Mouse (Mus musculus): ENCODE measurements around the gene Armcx5. TPM values are rescaled to one million over a fixed set of nuclear protein-coding genes. Genes with fewer than 3 reads are reported as not detected.
"Not testable (repeated sequence)": the region's sequence is repeated elsewhere in the genome, so short reads cannot be mapped to it uniquely, and the experiment has no call there.

Armcx5 gene
- 9.0 and 9.3 TPM in 2 replicates for polyA plus RNA-seq (2016; fragmentation: Nextera tagmentation; extraction: Ambion mirVana)

DNA sequence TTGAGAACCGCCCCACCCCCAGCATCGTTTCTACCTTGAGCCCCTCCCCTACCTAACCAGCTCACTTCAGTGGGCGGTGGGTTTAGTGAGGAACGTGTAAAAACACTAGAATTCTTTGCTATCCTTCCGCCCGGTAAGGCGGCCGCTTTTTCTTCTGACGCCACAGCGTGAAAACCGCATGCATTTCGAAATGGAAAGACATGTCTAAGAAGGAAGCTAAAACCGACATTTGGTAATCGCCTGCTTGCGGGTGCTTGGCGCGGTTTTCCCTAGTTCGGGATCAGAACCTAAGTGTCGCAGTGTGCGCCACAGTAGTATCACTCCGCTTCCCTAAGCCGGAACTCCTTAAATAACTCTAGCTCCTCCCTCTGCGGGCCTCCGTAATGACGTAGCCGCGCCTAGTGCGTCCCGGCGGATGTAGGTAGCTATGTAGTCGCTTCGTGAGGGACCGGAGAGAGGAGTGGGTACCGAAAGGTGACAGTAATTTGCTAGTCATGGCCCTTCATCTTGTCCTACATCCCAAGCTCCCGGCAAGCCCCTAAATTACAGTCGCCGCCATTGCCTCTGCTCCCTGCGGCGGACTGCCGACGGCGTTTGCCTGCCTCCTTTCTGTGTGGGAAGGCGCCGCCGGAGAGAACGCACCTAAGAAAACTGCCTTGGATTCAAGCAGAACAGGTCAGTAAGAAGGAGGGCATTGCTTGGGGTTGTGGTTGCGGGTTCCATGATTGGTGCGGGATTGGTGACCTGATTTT is at the start of gene Armcx5, which contains the start of gene Gprasp1:
TSS of gene Armcx5 (plus strand) at position 430 of the 752 bp plus-strand sequence.
TSS of gene Gprasp1 (plus strand) at position 430 of the 752 bp plus-strand sequence.
- Histone ChIP-seq H3K36me3 (peaks cover 18% of the 10 kb centered on the region), H3K4me3 (peak within 1 kb of the TSS; percentile 68), H3K9me3 (replicated peaks) (no peaks in the 10 kb centered on the region), H3K27me3 (ENCODE audit: low read depth, poor library complexity, severe bottlenecking) (peaks cover 28% of the 10 kb centered on the region), H3K27ac (replicated peaks) (peak within 1 kb of the TSS; percentile 86), H3K4me1 (peaks cover 6% of the 10 kb centered on the region)
- WGBS = 18% methylated on average over 48 of the region's 48 CpGs
- peak; percentile 81 for DNase-seq (ENCODE audit: low spot score)

- Histone ChIP-seq H3K4me1 (no peaks in the 10 kb centered on the region), H3K4me3 (no peak within 1 kb of the TSS), H3K27ac (replicated peaks) (no peak within 1 kb of the TSS), H3K9me3 (replicated peaks) (no peaks in the 10 kb centered on the region), H3K27me3 (ENCODE audit: low read depth, poor library complexity, severe bottlenecking) (peaks cover 64% of the 10 kb centered on the region), H3K36me3 (no peaks in the 10 kb centered on the region)
- DNase-seq (ENCODE audit: low spot score) = no peak
- WGBS = 93% methylated on average over 1 of the region's 1 CpGs
Measured at GRCm38 (mm10) chrX:135693633-135694032, 48.9 kb upstream of the Armcx5 start, which contains the start of gene Tcp11x2. TSS of gene Tcp11x2 (minus strand) at chrX:135693790.

DNA sequence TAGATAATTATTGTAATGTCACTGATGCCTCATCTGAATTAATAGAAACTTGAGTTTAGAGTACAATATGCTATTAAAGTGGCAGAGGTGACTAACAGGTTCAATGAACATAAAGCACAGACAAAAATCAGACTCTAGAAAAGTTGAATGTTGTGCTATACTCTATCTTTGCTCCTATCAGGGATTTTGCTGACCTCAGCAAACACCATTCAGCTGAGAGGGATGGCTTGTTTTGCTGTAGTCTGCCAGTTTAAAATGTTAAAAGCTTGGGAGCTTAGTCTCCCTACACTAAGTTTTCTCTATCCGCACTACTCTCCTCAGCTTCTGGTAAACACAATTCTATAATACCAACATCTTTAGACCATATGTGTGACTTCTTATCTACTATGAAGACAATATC is 39.4 kb upstream of the Armcx5 start:
- DNase-seq (ENCODE audit: low spot score) = no peak

DNA sequence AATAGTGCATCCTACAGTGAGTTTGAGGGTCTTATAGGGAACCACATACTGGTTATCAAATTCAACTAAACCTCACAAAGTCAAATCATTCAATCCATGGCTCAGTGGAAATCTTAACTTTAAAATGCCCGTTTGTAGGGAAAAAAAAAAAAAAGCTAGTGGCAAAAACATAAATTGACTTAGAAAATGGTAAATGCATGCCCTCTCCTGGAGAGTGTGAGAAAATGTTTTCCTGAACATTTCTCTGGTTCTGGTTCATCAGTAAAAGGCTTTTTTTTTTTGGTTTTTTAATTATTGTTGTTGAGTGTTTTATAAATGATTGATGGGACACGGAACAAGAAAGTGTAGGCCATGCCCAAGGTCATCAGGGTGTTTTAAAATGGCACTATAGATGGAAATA is 38.2 kb upstream of the Armcx5 start:
- Histone ChIP-seq H3K27ac (replicated peaks) (no peak overlapping the region), H3K4me1 (no peaks in the 10 kb centered on the region), H3K36me3 (no peaks in the 10 kb centered on the region), H3K9me3 (replicated peaks) (no peaks in the 10 kb centered on the region), H3K27me3 (ENCODE audit: low read depth, poor library complexity, severe bottlenecking) (peaks cover 25% of the 10 kb centered on the region), H3K4me3 (no peak overlapping the region)
- DNase-seq (ENCODE audit: low spot score) = no peak
- 59% methylated on average over 2 of the region's 2 CpGs for WGBS

More for the DNA sequence above, 39.4 kb upstream of the Armcx5 start:
- Histone ChIP-seq H3K27me3 (ENCODE audit: low read depth, poor library complexity, severe bottlenecking) (peaks cover 20% of the 10 kb centered on the region), H3K4me3 (no peak overlapping the region), H3K9me3 (replicated peaks) (no peaks in the 10 kb centered on the region), H3K4me1 (no peaks in the 10 kb centered on the region), H3K36me3 (no peaks in the 10 kb centered on the region), H3K27ac (replicated peaks) (no peak overlapping the region)
- WGBS = 96% methylated on average over 1 of the region's 1 CpGs

DNA sequence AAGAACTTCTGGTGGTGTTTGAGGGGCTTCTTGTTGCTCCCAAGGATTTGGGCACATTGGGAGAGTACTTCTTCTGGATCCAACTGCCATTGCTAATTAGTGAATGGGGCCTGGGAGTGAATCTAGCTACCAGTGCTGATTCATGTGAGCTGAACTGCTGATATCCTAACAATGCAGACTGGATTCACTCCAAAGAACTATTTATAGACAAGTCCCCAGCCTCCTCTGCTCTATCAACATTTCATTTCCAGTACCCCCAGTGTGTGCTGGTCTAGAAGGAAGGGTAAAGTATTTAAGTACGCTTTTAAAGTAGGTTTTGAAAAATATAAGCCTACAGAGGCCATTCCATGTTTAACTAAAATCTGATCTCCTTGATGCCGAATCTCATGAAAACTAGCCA is 29.7 kb upstream of the Armcx5 start:
- H3K9me3 ChIP-seq (replicated peaks) = no peaks in the 10 kb centered on the region
- H3K4me1 ChIP-seq = no peaks in the 10 kb centered on the region
- no peak overlapping the region for H3K4me3 ChIP-seq
- 77% methylated on average over 2 of the region's 2 CpGs for WGBS
- H3K27ac ChIP-seq (replicated peaks) = no peak overlapping the region
- no peak for DNase-seq (ENCODE audit: low spot score)
- H3K36me3 ChIP-seq = no peaks in the 10 kb centered on the region
- peaks cover 46% of the 10 kb centered on the region for H3K27me3 ChIP-seq (ENCODE audit: low read depth, poor library complexity, severe bottlenecking)

- Histone ChIP-seq H3K27me3 (ENCODE audit: low read depth, poor library complexity, severe bottlenecking) (peaks cover 67% of the 10 kb centered on the region), H3K27ac (replicated peaks) (no peak within 1 kb of the TSS), H3K36me3 (no peaks in the 10 kb centered on the region), H3K4me1 (no peaks in the 10 kb centered on the region), H3K9me3 (replicated peaks) (no peaks in the 10 kb centered on the region), H3K4me3 (no peak within 1 kb of the TSS)
- WGBS = 86% methylated on average over 10 of the region's 10 CpGs
- no peak for DNase-seq (ENCODE audit: low spot score)
Measured at GRCm38 (mm10) chrX:135725161-135725560, 17.4 kb upstream of the Armcx5 start, which contains the start of gene Tmsb15a. TSS of gene Tmsb15a (minus strand) at chrX:135725261.

DNA sequence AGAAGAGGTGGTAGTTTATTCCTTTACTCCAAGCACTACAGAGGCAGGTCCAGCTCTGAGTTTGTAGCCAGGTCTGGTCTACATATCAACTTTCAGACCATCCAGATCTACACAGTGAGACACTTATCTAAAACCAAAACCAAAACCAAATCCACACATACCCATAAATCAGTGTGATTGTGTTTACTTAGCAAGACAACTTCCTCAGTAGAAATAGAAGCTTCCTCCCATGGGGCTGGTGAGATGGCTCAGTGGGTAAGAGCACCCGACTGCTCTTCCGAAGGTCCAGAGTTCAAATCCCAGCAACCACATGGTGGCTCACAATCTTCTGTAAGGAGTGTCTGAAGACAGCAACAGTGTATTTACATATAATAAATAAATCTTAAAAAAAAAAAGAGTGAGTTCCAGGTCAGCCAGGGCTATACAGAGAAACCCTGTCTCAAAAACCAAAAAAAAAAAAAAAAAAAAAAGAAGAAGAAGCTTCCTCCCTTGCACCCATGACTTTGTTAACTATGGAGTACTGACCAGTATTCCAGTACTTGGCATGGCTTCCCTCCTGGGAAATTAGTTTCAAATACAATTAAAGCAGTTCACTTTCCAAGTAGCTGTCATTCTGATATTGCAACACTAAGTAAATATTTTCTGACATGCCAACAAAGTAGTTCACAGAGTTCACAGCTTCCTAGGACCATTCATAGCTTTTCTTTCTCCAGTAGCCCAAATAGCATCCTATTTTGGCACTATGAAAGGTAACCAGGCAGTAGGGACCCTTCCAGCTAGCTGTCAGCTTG is 3.6 kb upstream of the Armcx5 start:
- no peaks in the 10 kb centered on the region for H3K9me3 ChIP-seq (replicated peaks)
- 89% methylated on average over 2 of the region's 2 CpGs for WGBS
- H3K27ac ChIP-seq (replicated peaks) = no peak overlapping the region
- no peak for DNase-seq (ENCODE audit: low spot score)
- peaks cover 6% of the 10 kb centered on the region for H3K4me1 ChIP-seq
- H3K27me3 ChIP-seq (ENCODE audit: low read depth, poor library complexity, severe bottlenecking) = peaks cover 26% of the 10 kb centered on the region
- H3K36me3 ChIP-seq = no peaks in the 10 kb centered on the region
- H3K4me3 ChIP-seq = no peak overlapping the region

- DNase-seq (ENCODE audit: low spot score) = no peak
- 24% methylated on average over 7 of the region's 7 CpGs for WGBS
- peaks cover 6% of the 10 kb centered on the region for H3K4me1 ChIP-seq
- H3K36me3 ChIP-seq = peaks cover 18% of the 10 kb centered on the region
- H3K27ac ChIP-seq (replicated peaks) = peak overlapping the region; percentile 86
- H3K9me3 ChIP-seq (replicated peaks) = no peaks in the 10 kb centered on the region
- peaks cover 28% of the 10 kb centered on the region for H3K27me3 ChIP-seq (ENCODE audit: low read depth, poor library complexity, severe bottlenecking)
- H3K4me3 ChIP-seq = peak overlapping the region; percentile 68
Measured at GRCm38 (mm10) chrX:135743056-135743355, 473 bp downstream of the Armcx5 start.

GRCm38 (mm10) chrX:135745376-135745775 is 2.8 kb downstream of the Armcx5 start:
- Histone ChIP-seq H3K27me3 (ENCODE audit: low read depth, poor library complexity, severe bottlenecking) (peaks cover 28% of the 10 kb centered on the region), H3K36me3 (peaks cover 19% of the 10 kb centered on the region)
- H3K4me1 ChIP-seq; H3K27ac ChIP-seq (replicated peaks); DNase-seq (ENCODE audit: low spot score); H3K4me3 ChIP-seq; H3K9me3 ChIP-seq (replicated peaks): not testable (repeated sequence)
- 93% methylated on average over 3 of the region's 3 CpGs for WGBS

DNA sequence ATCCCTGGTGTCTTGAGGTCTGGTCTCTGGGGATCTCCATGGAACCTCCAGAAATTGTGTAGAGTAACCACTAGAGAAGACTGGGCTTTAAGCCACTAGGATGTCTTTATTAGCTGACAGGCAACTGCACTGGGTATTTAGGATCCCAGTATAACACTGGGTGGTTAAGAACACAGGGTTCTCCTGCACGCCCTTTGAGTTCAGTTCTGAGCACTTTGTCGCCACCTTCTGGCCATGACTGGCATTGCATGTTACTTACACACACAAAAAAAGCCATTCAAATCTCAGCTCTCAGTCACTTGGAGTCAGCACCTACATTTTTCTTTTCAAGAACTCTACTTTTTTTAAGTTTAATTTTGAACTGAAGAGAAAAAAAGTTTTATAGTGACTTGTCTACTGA is 10.3 kb downstream of the Armcx5 start:
- Histone ChIP-seq H3K27me3 (ENCODE audit: low read depth, poor library complexity, severe bottlenecking) (peaks cover 12% of the 10 kb centered on the region; the same call in 1 of the 2 replicates), H3K36me3 (peaks cover 27% of the 10 kb centered on the region), H3K27ac (replicated peaks) (no peak overlapping the region), H3K9me3 (replicated peaks) (no peaks in the 10 kb centered on the region), H3K4me1 (no peaks in the 10 kb centered on the region), H3K4me3 (no peak overlapping the region)
- WGBS = 0% methylated on average over 2 of the region's 2 CpGs
- DNase-seq (ENCODE audit: low spot score) = peak; percentile 57

GRCm38 (mm10) chrX:135761707-135762106 is 19.2 kb downstream of the Armcx5 start:
- no peaks in the 10 kb centered on the region for H3K4me1 ChIP-seq
- H3K27me3 ChIP-seq (ENCODE audit: low read depth, poor library complexity, severe bottlenecking) = peaks cover 29% of the 10 kb centered on the region; the same call in 1 of the 2 replicates
- H3K27ac ChIP-seq (replicated peaks) = no peak overlapping the region
- no peak overlapping the region for H3K4me3 ChIP-seq
- H3K36me3 ChIP-seq = peaks cover 18% of the 10 kb centered on the region
- H3K9me3 ChIP-seq (replicated peaks) = no peaks in the 10 kb centered on the region
- no peak for DNase-seq (ENCODE audit: low spot score)

GRCm38 (mm10) chrX:135768043-135768548 is 25.6 kb downstream of the Armcx5 start:
- H3K27ac ChIP-seq (replicated peaks) = no peak overlapping the region
- no peak overlapping the region for H3K4me3 ChIP-seq
- no peaks in the 10 kb centered on the region for H3K4me1 ChIP-seq
- H3K27me3 ChIP-seq (ENCODE audit: low read depth, poor library complexity, severe bottlenecking) = peaks cover 21% of the 10 kb centered on the region; the same call in 1 of the 2 replicates
- H3K9me3 ChIP-seq (replicated peaks) = no peaks in the 10 kb centered on the region
- 88% methylated on average over 2 of the region's 3 CpGs for WGBS
- 0 out of 2 replicates have a peak, but pooled peaks cover 4% of the 10 kb centered on the region for H3K36me3 ChIP-seq
- no peak for DNase-seq (ENCODE audit: low spot score)
